In the genomic region with DNA sequence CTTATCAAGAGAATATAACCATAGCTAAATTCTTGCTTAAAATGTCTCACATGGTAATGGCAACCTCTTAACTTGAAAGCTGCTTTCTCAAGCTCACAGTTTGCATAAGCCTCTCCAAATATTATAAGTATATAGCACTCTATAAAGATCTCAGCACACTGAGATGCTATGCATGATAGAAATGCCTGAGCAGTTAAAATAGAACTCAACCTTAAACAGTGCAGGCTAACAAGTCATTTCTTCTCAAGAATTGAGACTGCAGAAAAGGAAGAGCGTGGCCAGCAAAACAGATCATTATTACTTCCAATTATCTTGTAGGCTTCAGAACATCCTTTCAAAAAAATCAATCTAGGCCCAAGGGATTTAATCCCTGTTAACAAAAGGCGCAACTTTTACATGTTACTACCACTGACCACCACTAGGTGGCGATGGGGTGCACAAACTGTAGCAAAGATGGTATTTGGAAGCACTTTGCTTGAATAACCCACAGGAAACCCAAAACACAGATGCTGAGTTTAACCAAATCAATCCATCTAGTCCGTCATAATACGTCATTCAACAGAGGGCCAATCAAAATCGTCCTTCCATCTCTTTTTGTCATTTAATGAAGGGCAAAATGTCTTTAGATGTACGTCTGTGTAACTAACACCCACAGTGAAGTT, we compare ENCODE assay signal across 9 mouse cellular contexts.
DNase-seq lines count a peak whose midpoint lies in the region; ATAC-seq and TF ChIP-seq lines count a peak whose summit lies in the region.
"Had no signal": no experiment of that assay in that cellular context is flagged by ENCODE, and none has a peak within 500 bp of the region (broad histone marks: within the 10 kb centered on the region; RNA-seq: fewer than 3 reads in every experiment).

No protein-coding gene starts in this region.

- H3K4me1 ChIP-seq in G1E (ENCODE audit: insufficient read depth, low read depth, low read length) = no peaks in the 10 kb centered on the region
- H3K4me1 ChIP-seq in midbrain, embryonic 15.5 days = 0 out of 2 replicates have a peak, but pooled peaks cover 3% of the 10 kb centered on the region
- H3K4me1 ChIP-seq: liver, embryonic 15.5 days had no signal

- no peak overlapping the region for H3K4me3 ChIP-seq in G1E (ENCODE audit: low read depth, low read length)
- H3K4me3 ChIP-seq in gastrocnemius, adult 2 months = no peak overlapping the region
- no peak overlapping the region for H3K4me3 ChIP-seq in midbrain, embryonic 15.5 days
- H3K4me3 ChIP-seq: liver, embryonic 15.5 days had no signal

- peaks cover 3% of the 10 kb centered on the region; the same call in 1 of the 2 replicates for H3K27me3 ChIP-seq in G1E (ENCODE audit: insufficient read depth, low read length)
- no peaks in the 10 kb centered on the region for H3K27me3 ChIP-seq in midbrain, embryonic 15.5 days (replicated peaks)
- H3K27me3 ChIP-seq: liver, embryonic 15.5 days had no signal

- no peak for ATAC-seq in G1E (ENCODE audit: extremely low read depth, insufficient number of reproducible peaks, low FRiP score, poor library complexity, severe bottlenecking)
- ATAC-seq in midbrain, embryonic 15.5 days (replicated peaks) = peak; percentile 65; the same call in 1 of the 2 replicates

- 27% methylated on average over 7 of the region's 7 CpGs for WGBS in midbrain, embryonic 15.5 days

- H3K36me3 ChIP-seq in G1E (replicated peaks) = no peaks in the 10 kb centered on the region
- peaks cover 13% of the 10 kb centered on the region; the same call in 1 of the 2 replicates for H3K36me3 ChIP-seq in midbrain, embryonic 15.5 days (replicated peaks)
- H3K36me3 ChIP-seq: liver, embryonic 15.5 days had no signal

- H3K9me3 ChIP-seq in G1E (replicated peaks) = no peaks in the 10 kb centered on the region
- no peaks in the 10 kb centered on the region for H3K9me3 ChIP-seq in midbrain, embryonic 15.5 days
- H3K9me3 ChIP-seq: liver, embryonic 15.5 days had no signal

- DNase-seq in kidney, adult 8-10 months = peak; percentile 4 to 53
- DNase-seq in kidney, adult 11 months = no peak
- DNase-seq in G1E (ENCODE audit: low spot score) = no peak
- DNase-seq in cerebellum, adult 9-10 months = peak; percentile 49
- DNase-seq in gastrocnemius, adult 2 months = peak; percentile 44
- DNase-seq in left cerebral cortex, adult 11 months (ENCODE audit: low spot score) = peak; percentile 35
- peak; percentile 18 for DNase-seq in thymus, postnatal 25 days

- H3K9ac ChIP-seq in midbrain, embryonic 15.5 days = no peak overlapping the region
- H3K9ac ChIP-seq: liver, embryonic 15.5 days had no signal

- intact Hi-C loops in gastrocnemius, adult 2 months (cut with DNase I) = loop anchor here (1.0 kb wide), 1 partner anchor 117 kb away; a partner anchor contains a TSS

- no peak overlapping the region for H3K27ac ChIP-seq in gastrocnemius, adult 2 months
- no peak overlapping the region for H3K27ac ChIP-seq in midbrain, embryonic 15.5 days
- H3K27ac ChIP-seq: liver, embryonic 15.5 days had no signal

- peak; percentile 76 for TF ChIP-seq CTCF in G1E (IDR thresholded peaks at IDR 0.05; ENCODE audit: low read depth, low read length)
- peak; percentile 92 for TF ChIP-seq CTCF in gastrocnemius, adult 2 months (IDR thresholded peaks at IDR 0.05)

- H3K4me2 ChIP-seq in midbrain, embryonic 15.5 days = no peak overlapping the region
- H3K4me2 ChIP-seq: liver, embryonic 15.5 days had no signal

Comparison
In these comparisons a context has a peak if more than half of its experiments do, and no peak if none do; other contexts are left out.
1. DNase-seq: peak in kidney, adult 8-10 months (2 of 2), cerebellum, adult 9-10 months (single experiment), gastrocnemius, adult 2 months (single experiment), left cerebral cortex, adult 11 months (single experiment) and thymus, postnatal 25 days (single experiment); none in kidney, adult 11 months (single experiment) and G1E (single experiment).